Comparison of ENCODE assay signal across 8 mouse cellular contexts in genomic region chr1:74099001-74099435, GRCm38 (mm10). TPM values are rescaled to one million over a fixed set of nuclear protein-coding genes. Genes with fewer than 3 reads are reported as not detected.
DNase-seq lines count a peak whose midpoint lies in the region; ATAC-seq and TF ChIP-seq lines count a peak whose summit lies in the region.

No protein-coding gene starts in this region.

- H3K36me3 ChIP-seq in embryonic facial prominence, embryonic 10.5 days (replicated peaks), result no peaks in the 10 kb centered on the region
- H3K36me3 ChIP-seq in liver, embryonic 12.5 days, result no peaks in the 10 kb centered on the region

- WGBS in embryonic facial prominence, embryonic 10.5 days, result under 1% methylated on average over 14 of the region's 14 CpGs
- 2% methylated on average over 13 of the region's 14 CpGs for WGBS in liver, embryonic 12.5 days (ENCODE audit: insufficient replicate concordance)
- 2% methylated on average over 14 of the region's 14 CpGs for WGBS in cerebellum, adult 2 months

- no peak overlapping the region for H3K9ac ChIP-seq in liver, embryonic 12.5 days

- H3K4me3 ChIP-seq in embryonic facial prominence, embryonic 10.5 days, result peak overlapping the region; percentile 77
- peak overlapping the region; percentile 41; the same call in 1 of the 2 replicates for H3K4me3 ChIP-seq in liver, embryonic 12.5 days
- no peak overlapping the region for H3K4me3 ChIP-seq in cerebellum, adult 2 months (replicated peaks; ENCODE audit: insufficient read depth, low read depth, low read length)

- H3K4me1 ChIP-seq in embryonic facial prominence, embryonic 10.5 days, result peaks cover 95% of the 10 kb centered on the region
- 0 out of 2 replicates have a peak, but pooled peaks cover 7% of the 10 kb centered on the region for H3K4me1 ChIP-seq in liver, embryonic 12.5 days
- H3K4me1 ChIP-seq in cerebellum, adult 2 months (ENCODE audit: control insufficient read depth, insufficient read depth, low read length), result peaks cover 15% of the 10 kb centered on the region

- peak overlapping the region; percentile 56 for H3K4me2 ChIP-seq in liver, embryonic 12.5 days

- ATAC-seq in liver, embryonic 12.5 days, result no peak

- no peak for TF ChIP-seq POLR2A in cerebellum, adult 2 months (IDR thresholded peaks at IDR 0.05; ENCODE audit: borderline replicate concordance, insufficient read depth, low read length)

- no peak for TF ChIP-seq CTCF in cerebellum, adult 2 months (IDR thresholded peaks at IDR 0.05; ENCODE audit: borderline replicate concordance, insufficient read depth, low read depth, low read length)

- peak; percentile 37 to 58 for DNase-seq in layer of hippocampus, postnatal 10 days (ENCODE audit: low spot score in 2 of 2)
- no peak for DNase-seq in layer of hippocampus, adult 9-11 months
- DNase-seq in embryonic facial prominence, embryonic 10.5 days (ENCODE audit: low spot score), result peak; percentile 68
- peak; percentile 68 for DNase-seq in heart, postnatal 4 days
- DNase-seq in testis, postnatal 10 days (ENCODE audit: low spot score), result peak; percentile 79
- DNase-seq in cerebellum, adult 2 months, result no peak
- no peak for DNase-seq in spleen, adult 12 weeks (ENCODE audit: low spot score)

- no peaks in the 10 kb centered on the region for H3K9me3 ChIP-seq in embryonic facial prominence, embryonic 10.5 days
- H3K9me3 ChIP-seq in liver, embryonic 12.5 days (replicated peaks), result no peaks in the 10 kb centered on the region

- peak overlapping the region; percentile 92 for H3K27ac ChIP-seq in embryonic facial prominence, embryonic 10.5 days (replicated peaks)
- H3K27ac ChIP-seq in liver, embryonic 12.5 days, result peak overlapping the region; percentile 28; the same call in 1 of the 2 replicates
- no peak overlapping the region for H3K27ac ChIP-seq in cerebellum, adult 2 months (ENCODE audit: insufficient read depth, low read length)

- peaks cover 83% of the 10 kb centered on the region for H3K27me3 ChIP-seq in embryonic facial prominence, embryonic 10.5 days (replicated peaks; ENCODE audit: low read depth, poor library complexity, severe bottlenecking)
- peaks cover 97% of the 10 kb centered on the region for H3K27me3 ChIP-seq in liver, embryonic 12.5 days (replicated peaks)
- H3K27me3 ChIP-seq in cerebellum, adult 2 months (ENCODE audit: control insufficient read depth, insufficient read depth, low read length), result peaks cover 5% of the 10 kb centered on the region; the same call in 1 of the 2 replicates

RNA-seq across cellular contexts. Expression of gene Tns1, which starts 25.2 kb away (rescaled TPM):
- 10 to 100 TPM; 35.2 to 35.3 TPM for total RNA-seq in layer of hippocampus, postnatal 10 days (2021)
- 27.4 and 30.4 TPM in 2 replicates for polyA plus RNA-seq in embryonic facial prominence, embryonic 10.5 days (2016; fragmentation: Nextera tagmentation; extraction: Ambion mirVana)
- 100 to 1,000 TPM; 463 to 468 TPM for total RNA-seq in heart, postnatal 4 days (2021)
- 13.1 and 16.1 TPM in 2 replicates for polyA plus RNA-seq in liver, embryonic 12.5 days (2016; fragmentation: Nextera tagmentation; extraction: Ambion mirVana)
- polyA plus RNA-seq in cerebellum, adult 2 months (2012; rRNA removed), result 23.4 and 25.1 TPM in 2 replicates

RNA-seq across cellular contexts. Expression of gene Rufy4, which starts 26.3 kb away (rescaled TPM):
- under 1 TPM in 1 of 2 experiments, not detected in 1; 0.21 TPM for total RNA-seq in layer of hippocampus, postnatal 10 days (2021)
- 0.06 and 0.15 TPM in 2 replicates for polyA plus RNA-seq in embryonic facial prominence, embryonic 10.5 days (2016; fragmentation: Nextera tagmentation; extraction: Ambion mirVana)
- 1 to 10 TPM; 1.1 to 1.2 TPM for total RNA-seq in heart, postnatal 4 days (2021)
- 0.16 and 0.20 TPM in 2 replicates for polyA plus RNA-seq in liver, embryonic 12.5 days (2016; fragmentation: Nextera tagmentation; extraction: Ambion mirVana)
- polyA plus RNA-seq in cerebellum, adult 2 months (2012; rRNA removed), result 0.17 and 0.18 TPM in 2 replicates

RNA-seq across cellular contexts. Expression of gene Cxcr2, which starts 54.8 kb away (rescaled TPM):
- under 1 TPM; 0.13 to 0.25 TPM for total RNA-seq in layer of hippocampus, postnatal 10 days (2021)
- 0.05 and 0.22 TPM in 2 replicates for polyA plus RNA-seq in embryonic facial prominence, embryonic 10.5 days (2016; fragmentation: Nextera tagmentation; extraction: Ambion mirVana)
- under 1 TPM; 0.11 to 0.17 TPM for total RNA-seq in heart, postnatal 4 days (2021)
- polyA plus RNA-seq in liver, embryonic 12.5 days (2016; fragmentation: Nextera tagmentation; extraction: Ambion mirVana), result 0.65 and 0.97 TPM in 2 replicates
- 0.15 TPM in 1 of 2 replicates, not detected in the other for polyA plus RNA-seq in cerebellum, adult 2 months (2012; rRNA removed)

Comparison
In these comparisons a context has a peak if more than half of its experiments do, and no peak if none do; other contexts are left out.
1. DNase-seq: peak in layer of hippocampus, postnatal 10 days (2 of 2), embryonic facial prominence, embryonic 10.5 days (single experiment), heart, postnatal 4 days (single experiment) and testis, postnatal 10 days (single experiment); none in layer of hippocampus, adult 9-11 months (single experiment), cerebellum, adult 2 months (0 of 2) and spleen, adult 12 weeks (single experiment).